Mouse (Mus musculus): Measurements from ENCODE around the gene Tex29. TPM values are rescaled to one million over a fixed set of nuclear protein-coding genes. Genes with fewer than 3 reads are reported as not detected.
"Not testable (repeated sequence)": the region's sequence is repeated elsewhere in the genome, so short reads cannot be mapped to it uniquely, and the experiment has no call there.

Gene Tex29
- total and polyA plus RNA-seq, 2 experiments from 2014 or later = not detected

DNA sequence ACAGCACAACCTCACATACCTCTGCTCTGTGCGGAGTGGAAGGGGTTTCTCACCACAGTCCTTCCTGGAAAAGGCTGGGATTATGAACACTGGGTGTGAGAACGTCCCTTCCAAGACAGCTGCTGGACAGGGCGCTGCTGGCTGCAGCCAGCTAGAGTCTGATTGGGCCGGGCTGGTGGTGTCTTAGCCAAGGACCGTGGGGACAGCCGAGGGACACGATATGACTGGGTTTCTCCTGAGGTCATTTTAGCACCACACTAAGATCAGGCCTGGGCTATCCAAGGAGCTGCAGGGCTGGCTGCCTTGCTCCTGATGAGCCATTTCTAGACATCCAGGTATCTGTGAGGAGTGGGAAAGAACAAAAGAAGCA, 4.0 kb downstream of the Tex29 start:
- Histone ChIP-seq H3K4me2 (ENCODE audit: low read depth, low read length, poor library complexity, severe bottlenecking) (no peak overlapping the region), H3K36me3 (ENCODE audit: insufficient read depth, low read length) (no peaks in the 10 kb centered on the region), H3K27me3 (ENCODE audit: insufficient read depth, low read length) (no peaks in the 10 kb centered on the region), H3K4me1 (ENCODE audit: insufficient read depth, low read length) (0 out of 2 replicates have a peak, but pooled peaks cover 5% of the 10 kb centered on the region), H3K4me3 (ENCODE audit: low read depth, low read length) (no peak overlapping the region), H3K27ac (ENCODE audit: low read depth, low read length) (no peak overlapping the region), H3K9me3 (ENCODE audit: low read length) (no peaks in the 10 kb centered on the region), H3K9ac (replicated peaks; ENCODE audit: low read length, poor library complexity, severe bottlenecking) (no peak overlapping the region)
- ATAC-seq (ENCODE audit: low FRiP score) = no peak
- WGBS = 77% methylated on average over 7 of the region's 7 CpGs
- TF ChIP-seq CTCF (IDR thresholded peaks at IDR 0.05) = no peak
- no peak for DNase-seq (ENCODE audit: low spot score)

DNA sequence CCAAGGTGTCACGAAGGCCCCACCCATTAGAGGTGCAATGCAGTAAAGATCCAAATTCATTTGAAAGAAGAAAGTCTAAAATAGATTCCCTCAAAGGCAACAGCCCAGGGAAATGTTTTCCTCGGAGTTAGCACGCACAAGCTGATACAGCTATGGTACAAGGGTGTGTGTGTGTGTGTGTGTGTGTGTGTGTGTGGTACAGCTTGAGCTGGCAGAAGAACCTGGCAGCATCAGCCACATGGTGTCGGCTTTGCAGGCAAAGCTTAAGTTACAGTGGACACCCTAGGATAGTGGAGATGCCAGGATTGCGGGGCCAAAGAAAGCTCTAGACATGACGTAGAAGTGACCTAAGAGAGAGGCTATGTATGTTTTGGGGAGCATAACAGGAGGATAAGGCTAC, 6.5 kb downstream of the Tex29 start:
- no peak for ATAC-seq (ENCODE audit: low FRiP score)
- DNase-seq (ENCODE audit: low spot score) = no peak
- Histone ChIP-seq H3K9ac (replicated peaks; ENCODE audit: low read length, poor library complexity, severe bottlenecking) (no peak overlapping the region), H3K4me3 (ENCODE audit: low read depth, low read length) (no peak overlapping the region), H3K9me3 (ENCODE audit: low read length) (no peaks in the 10 kb centered on the region), H3K4me1 (ENCODE audit: insufficient read depth, low read length) (0 out of 2 replicates have a peak, but pooled peaks cover 4% of the 10 kb centered on the region), H3K27ac (ENCODE audit: low read depth, low read length) (no peak overlapping the region), H3K4me2 (ENCODE audit: low read depth, low read length, poor library complexity, severe bottlenecking) (no peak overlapping the region), H3K27me3 (ENCODE audit: insufficient read depth, low read length) (no peaks in the 10 kb centered on the region), H3K36me3 (ENCODE audit: insufficient read depth, low read length) (no peaks in the 10 kb centered on the region)
- TF ChIP-seq CTCF (IDR thresholded peaks at IDR 0.05) = no peak
- WGBS = 95% methylated on average over 6 of the region's 6 CpGs

DNA sequence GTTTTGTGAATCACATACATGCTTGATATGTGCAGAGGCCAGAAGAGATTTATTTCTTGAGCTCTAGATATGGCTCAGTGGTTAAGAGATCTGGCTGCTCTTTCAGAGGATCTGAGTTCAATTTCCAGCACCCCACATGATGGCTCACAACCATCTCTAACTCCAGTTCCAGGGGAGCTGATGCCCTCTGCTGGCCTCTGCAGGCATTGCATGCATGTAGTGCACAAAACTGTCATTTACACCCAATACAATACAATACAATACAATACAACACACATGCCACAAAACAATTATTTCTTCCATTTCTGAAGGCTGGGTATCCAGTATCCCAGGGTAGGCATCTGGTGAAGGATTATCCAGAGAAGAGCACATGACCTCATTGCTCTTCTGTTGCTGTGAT, 27.6 kb downstream of the Tex29 start:
- Histone ChIP-seq H3K9ac (replicated peaks; ENCODE audit: low read length, poor library complexity, severe bottlenecking) (no peak overlapping the region), H3K9me3 (ENCODE audit: low read length) (no peaks in the 10 kb centered on the region), H3K4me2 (ENCODE audit: low read depth, low read length, poor library complexity, severe bottlenecking) (no peak overlapping the region), H3K36me3 (ENCODE audit: insufficient read depth, low read length) (no peaks in the 10 kb centered on the region), H3K4me1 (ENCODE audit: insufficient read depth, low read length) (no peaks in the 10 kb centered on the region), H3K27ac (ENCODE audit: low read depth, low read length) (no peak overlapping the region), H3K27me3 (ENCODE audit: insufficient read depth, low read length) (no peaks in the 10 kb centered on the region), H3K4me3 (ENCODE audit: low read depth, low read length) (no peak overlapping the region)
- TF ChIP-seq CTCF (IDR thresholded peaks at IDR 0.05) = peak; percentile 43
- no peak for DNase-seq (ENCODE audit: low spot score)
- no peak for ATAC-seq (ENCODE audit: low FRiP score)

DNA sequence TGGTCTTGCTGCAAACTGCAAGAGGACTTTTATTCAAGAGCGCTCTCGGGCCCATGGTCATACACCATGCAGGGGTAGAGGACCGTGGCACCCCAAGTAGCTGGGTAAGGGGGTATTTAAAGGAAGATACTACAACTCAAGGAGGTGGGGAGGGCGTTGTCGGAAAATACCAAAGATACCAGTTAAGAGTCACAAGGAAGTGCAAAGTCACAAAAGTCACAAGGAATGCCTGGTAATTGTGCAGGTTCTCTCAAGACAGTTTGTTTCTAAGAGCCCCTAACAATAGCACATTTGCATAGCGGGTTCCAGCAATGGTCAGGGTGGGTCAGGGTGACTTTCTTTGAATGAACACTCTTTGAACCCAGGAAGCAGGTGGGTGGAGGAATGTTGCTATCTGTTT, 34.0 kb downstream of the Tex29 start:
- not testable (repeated sequence) for H3K4me2 ChIP-seq (ENCODE audit: low read depth, low read length, poor library complexity, severe bottlenecking); H3K9ac ChIP-seq (replicated peaks; ENCODE audit: low read length, poor library complexity, severe bottlenecking); ATAC-seq (ENCODE audit: low FRiP score); H3K4me3 ChIP-seq (ENCODE audit: low read depth, low read length); H3K4me1 ChIP-seq (ENCODE audit: insufficient read depth, low read length); DNase-seq (ENCODE audit: low spot score); H3K9me3 ChIP-seq (ENCODE audit: low read length); H3K36me3 ChIP-seq (ENCODE audit: insufficient read depth, low read length); H3K27ac ChIP-seq (ENCODE audit: low read depth, low read length); H3K27me3 ChIP-seq (ENCODE audit: insufficient read depth, low read length)
- 90% methylated on average over 6 of the region's 6 CpGs for WGBS

DNA sequence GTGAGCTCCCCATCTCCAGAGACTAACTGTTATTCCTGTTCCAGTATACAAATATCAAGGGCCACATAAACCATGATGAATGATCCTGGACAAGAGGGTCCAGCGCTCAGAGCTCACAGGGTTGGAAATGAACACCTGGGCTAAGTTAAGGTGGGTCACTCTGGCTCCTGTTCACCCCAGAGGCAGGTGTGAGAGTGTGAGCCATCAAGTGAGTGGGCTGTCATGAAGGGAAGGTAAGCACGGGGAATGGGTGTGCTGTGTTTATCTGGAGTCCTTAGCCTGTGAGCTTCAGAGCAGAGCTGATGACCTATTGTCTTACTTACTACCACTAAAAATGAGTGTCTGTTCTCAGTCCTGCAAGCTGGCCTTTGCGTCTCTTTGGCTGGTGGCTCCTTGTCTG, 44.4 kb downstream of the Tex29 start:
- H3K4me2 ChIP-seq (ENCODE audit: low read depth, low read length, poor library complexity, severe bottlenecking) = no peak overlapping the region
- no peak for TF ChIP-seq CTCF (IDR thresholded peaks at IDR 0.05)
- no peaks in the 10 kb centered on the region for H3K27me3 ChIP-seq (ENCODE audit: insufficient read depth, low read length)
- ATAC-seq (ENCODE audit: low FRiP score) (no peak), DNase-seq (ENCODE audit: low spot score) (no peak)
- no peaks in the 10 kb centered on the region; the same call in 1 of the 2 replicates for H3K9me3 ChIP-seq (ENCODE audit: low read length)
- H3K36me3 ChIP-seq (ENCODE audit: insufficient read depth, low read length) = no peaks in the 10 kb centered on the region
- H3K4me3 ChIP-seq (ENCODE audit: low read depth, low read length) = no peak overlapping the region
- H3K9ac ChIP-seq (replicated peaks; ENCODE audit: low read length, poor library complexity, severe bottlenecking) = no peak overlapping the region
- no peak overlapping the region for H3K27ac ChIP-seq (ENCODE audit: low read depth, low read length)
- peaks cover 11% of the 10 kb centered on the region; the same call in 1 of the 2 replicates for H3K4me1 ChIP-seq (ENCODE audit: insufficient read depth, low read length)
- WGBS = 92% methylated on average over 3 of the region's 3 CpGs

DNA sequence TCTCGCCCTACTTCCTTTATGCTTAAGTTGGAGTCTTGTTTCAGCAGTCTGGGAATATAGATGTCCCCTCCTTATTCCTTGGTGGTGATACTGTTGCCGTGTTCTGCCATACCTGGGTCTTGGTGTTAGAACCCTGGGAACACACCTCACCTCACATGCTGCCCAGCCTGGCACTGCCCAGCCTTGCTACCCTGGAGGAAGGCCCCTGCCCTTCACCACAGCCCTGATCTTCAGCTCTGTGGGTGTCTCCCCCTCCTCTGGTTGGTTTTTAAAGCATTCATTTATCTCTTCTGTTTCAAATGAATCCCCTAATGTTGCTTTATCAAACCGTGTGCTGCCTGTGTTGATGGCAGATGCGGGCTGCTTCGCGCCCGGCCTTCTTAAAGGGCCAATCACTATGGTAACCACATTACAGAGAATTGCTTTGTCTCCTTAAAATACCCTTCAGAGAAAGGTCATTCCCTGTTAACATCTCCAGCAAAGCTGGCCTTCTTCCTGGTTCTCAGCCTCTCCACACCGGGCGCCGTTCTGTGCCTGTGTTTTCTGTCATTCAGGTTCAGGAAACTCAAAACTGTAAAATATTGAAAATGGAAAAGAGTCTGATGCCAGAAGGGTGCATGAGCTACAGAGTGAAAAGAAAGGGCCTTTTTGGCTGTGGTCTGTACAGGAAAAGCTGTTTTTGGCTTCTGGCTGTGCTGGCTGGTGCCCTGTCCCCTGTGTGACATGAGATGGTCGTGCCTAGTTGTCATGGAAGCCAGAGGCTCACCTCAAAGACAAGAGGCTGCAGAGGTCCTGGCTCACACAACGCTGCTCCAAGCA, 45.8 kb downstream of the Tex29 start:
- Histone ChIP-seq H3K9me3 (ENCODE audit: low read length) (no peaks in the 10 kb centered on the region; the same call in 1 of the 2 replicates), H3K36me3 (ENCODE audit: insufficient read depth, low read length) (no peaks in the 10 kb centered on the region), H3K27ac (ENCODE audit: low read depth, low read length) (peak overlapping the region; percentile 84), H3K4me3 (ENCODE audit: low read depth, low read length) (no peak overlapping the region), H3K4me2 (ENCODE audit: low read depth, low read length, poor library complexity, severe bottlenecking) (no peak overlapping the region), H3K4me1 (ENCODE audit: insufficient read depth, low read length) (peaks cover 11% of the 10 kb centered on the region; the same call in 1 of the 2 replicates), H3K9ac (replicated peaks; ENCODE audit: low read length, poor library complexity, severe bottlenecking) (0 out of 2 replicates have a peak overlapping the region, but pooled peaks have one; percentile 1), H3K27me3 (ENCODE audit: insufficient read depth, low read length) (no peaks in the 10 kb centered on the region)
- TF ChIP-seq CTCF (IDR thresholded peaks at IDR 0.05) = no peak
- DNase-seq (ENCODE audit: low spot score) = peak; percentile 80
- ATAC-seq (ENCODE audit: low FRiP score) = peak; percentile 79
- 24% methylated on average over 12 of the region's 12 CpGs for WGBS

Measured in midbrain, postnatal 0 days (tissue).